Mouse (Mus musculus): ENCODE data around the gene Tshz2.
"Not testable (repeated sequence)": the region's sequence is repeated elsewhere in the genome, so short reads cannot be mapped to it uniquely, and the experiment has no call there.

The Tshz2 gene

GRCm38 (mm10) chr2:169812940-169813339 lies 180.1 kb downstream of the Tshz2 start:
- DNase-seq (ENCODE audit: low read depth, low spot score), result no peak

GRCm38 (mm10) chr2:169814351-169814750 lies 181.5 kb downstream of the Tshz2 start:
- no peak for DNase-seq (ENCODE audit: low read depth, low spot score)

GRCm38 (mm10) chr2:169814757-169815156 lies 181.9 kb downstream of the Tshz2 start:
- DNase-seq (ENCODE audit: low read depth, low spot score), result no peak

GRCm38 (mm10) chr2:169821021-169821441 lies 188.2 kb downstream of the Tshz2 start:
- no peak for DNase-seq (ENCODE audit: low read depth, low spot score)

GRCm38 (mm10) chr2:169825908-169826307 lies 193.1 kb downstream of the Tshz2 start:
- no peak for DNase-seq (ENCODE audit: low read depth, low spot score)

GRCm38 (mm10) chr2:169826316-169826715 lies 193.5 kb downstream of the Tshz2 start:
- peak; percentile 58 for DNase-seq (ENCODE audit: low read depth, low spot score)

GRCm38 (mm10) chr2:169826833-169827232 lies 194.0 kb downstream of the Tshz2 start:
- no peak for DNase-seq (ENCODE audit: low read depth, low spot score)

- peak; percentile 75 for DNase-seq (ENCODE audit: low read depth, low spot score)
Measured at GRCm38 (mm10) chr2:169832184-169832583, 199.4 kb downstream of the Tshz2 start.

- no peak for DNase-seq (ENCODE audit: low read depth, low spot score)
Measured at GRCm38 (mm10) chr2:169833638-169834037, 200.8 kb downstream of the Tshz2 start.

- DNase-seq (ENCODE audit: low read depth, low spot score), result peak; percentile 45
Measured at GRCm38 (mm10) chr2:169834602-169835001, 201.8 kb downstream of the Tshz2 start.

GRCm38 (mm10) chr2:169837031-169837605 lies 204.3 kb downstream of the Tshz2 start:
- no peak for DNase-seq (ENCODE audit: low read depth, low spot score)

GRCm38 (mm10) chr2:169838521-169838920 lies 205.7 kb downstream of the Tshz2 start:
- no peak for DNase-seq (ENCODE audit: low read depth, low spot score)

GRCm38 (mm10) chr2:169841442-169841841 lies 208.6 kb downstream of the Tshz2 start:
- no peak for DNase-seq (ENCODE audit: low read depth, low spot score)

GRCm38 (mm10) chr2:169842494-169842893 lies 209.7 kb downstream of the Tshz2 start:
- DNase-seq (ENCODE audit: low read depth, low spot score), result no peak

- no peak for DNase-seq (ENCODE audit: low read depth, low spot score)
Measured at GRCm38 (mm10) chr2:169843553-169843952, 210.7 kb downstream of the Tshz2 start.

- DNase-seq (ENCODE audit: low read depth, low spot score), result no peak
Measured at GRCm38 (mm10) chr2:169849077-169849476, 216.3 kb downstream of the Tshz2 start.

GRCm38 (mm10) chr2:169849541-169849940 lies 216.7 kb downstream of the Tshz2 start:
- DNase-seq (ENCODE audit: low read depth, low spot score), result no peak

- no peak for DNase-seq (ENCODE audit: low read depth, low spot score)
Measured at GRCm38 (mm10) chr2:169851606-169852005, 218.8 kb downstream of the Tshz2 start.

GRCm38 (mm10) chr2:169854491-169854890 lies 221.7 kb downstream of the Tshz2 start:
- no peak for DNase-seq (ENCODE audit: low read depth, low spot score)

- not testable (repeated sequence) for DNase-seq (ENCODE audit: low read depth, low spot score)
Measured at GRCm38 (mm10) chr2:169857041-169857440, 224.2 kb downstream of the Tshz2 start.

GRCm38 (mm10) chr2:169859078-169859855 lies 226.5 kb downstream of the Tshz2 start:
- no peak for DNase-seq (ENCODE audit: low read depth, low spot score)

GRCm38 (mm10) chr2:169860895-169861294 lies 228.1 kb downstream of the Tshz2 start:
- no peak for DNase-seq (ENCODE audit: low read depth, low spot score)

GRCm38 (mm10) chr2:169862701-169863100 lies 229.9 kb downstream of the Tshz2 start:
- DNase-seq (ENCODE audit: low read depth, low spot score), result peak; percentile 41
